Mouse (Mus musculus): Measurements from ENCODE around the gene Sema6b.

GRCm38 (mm10) chr17:56165671-56166070 lies 25.5 kb upstream of the Sema6b start:
- TF ChIP-seq EP300 (IDR thresholded peaks at IDR 0.05; ENCODE audit: low read length) (no peak), MXI1 (IDR thresholded peaks at IDR 0.05; ENCODE audit: low read depth, low read length) (no peak), TBP (conservative IDR thresholded peaks at IDR 0.05; ENCODE audit: low read depth, low read length) (no peak), HCFC1 (IDR thresholded peaks at IDR 0.05; ENCODE audit: low read depth, low read length) (no peak), USF2 (conservative IDR thresholded peaks at IDR 0.05; ENCODE audit: low read depth, low read length) (no peak), ZMIZ1 (IDR thresholded peaks at IDR 0.05; ENCODE audit: low read depth, low read length) (no peak), CTCF (conservative IDR thresholded peaks at IDR 0.05 in 1 of 2, IDR thresholded peaks at IDR 0.05 in 1 of 2; ENCODE audit: low read depth in 2 of 2, low read length in 2 of 2) (no peak), POLR2A (IDR thresholded peaks at IDR 0.05; ENCODE audit: low read depth, low read length) (no peak), KAT2A (IDR thresholded peaks at IDR 0.05; ENCODE audit: insufficient replicate concordance, low read length) (no peak), RCOR1 (conservative IDR thresholded peaks at IDR 0.05; ENCODE audit: low read depth, low read length) (no peak), JUN (IDR thresholded peaks at IDR 0.05; ENCODE audit: insufficient read depth, low read depth, low read length) (no peak), MAFK (IDR thresholded peaks at IDR 0.05; ENCODE audit: insufficient replicate concordance, low read length) (no peak), MAZ (IDR thresholded peaks at IDR 0.05; ENCODE audit: low read depth, low read length) (no peak), CHD1 (IDR thresholded peaks at IDR 0.05; ENCODE audit: low read depth, low read length) (no peak)
